Mouse (Mus musculus): ENCODE measurements around the gene Mroh2a. TPM values are rescaled to one million over a fixed set of nuclear protein-coding genes. Genes with fewer than 3 reads are reported as not detected.

Gene Mroh2a
- polyA plus RNA-seq, 1 experiment, result 0.42 TPM

- H3K36me3 ChIP-seq (ENCODE audit: control insufficient read depth, insufficient read depth, low read length), result no peaks in the 10 kb centered on the region
- TF ChIP-seq POLR2A (IDR thresholded peaks at IDR 0.05; ENCODE audit: low read depth, low read length) (no peak), CTCF (IDR thresholded peaks at IDR 0.05; ENCODE audit: extremely low read depth, insufficient read depth, insufficient read length, insufficient replicate concordance) (no peak)
- no peak overlapping the region for H3K27ac ChIP-seq (ENCODE audit: insufficient read depth, low read length)
- H3K27me3 ChIP-seq (ENCODE audit: control insufficient read depth, insufficient read depth, low read length), result no peaks in the 10 kb centered on the region
- DNase-seq (ENCODE audit: low read depth in 1 of 2, low spot score in 2 of 2), result no peak
- WGBS, result 69% methylated on average over 9 of the region's 9 CpGs
- no peaks in the 10 kb centered on the region for H3K4me1 ChIP-seq (ENCODE audit: control insufficient read depth, insufficient read depth, insufficient read length)
- no peak overlapping the region for H3K4me3 ChIP-seq (ENCODE audit: extremely low read depth, insufficient read depth, insufficient read length)
Measured at GRCm38 (mm10) chr1:88301121-88302014, 74.6 kb downstream of the Mroh2a start.

DNA sequence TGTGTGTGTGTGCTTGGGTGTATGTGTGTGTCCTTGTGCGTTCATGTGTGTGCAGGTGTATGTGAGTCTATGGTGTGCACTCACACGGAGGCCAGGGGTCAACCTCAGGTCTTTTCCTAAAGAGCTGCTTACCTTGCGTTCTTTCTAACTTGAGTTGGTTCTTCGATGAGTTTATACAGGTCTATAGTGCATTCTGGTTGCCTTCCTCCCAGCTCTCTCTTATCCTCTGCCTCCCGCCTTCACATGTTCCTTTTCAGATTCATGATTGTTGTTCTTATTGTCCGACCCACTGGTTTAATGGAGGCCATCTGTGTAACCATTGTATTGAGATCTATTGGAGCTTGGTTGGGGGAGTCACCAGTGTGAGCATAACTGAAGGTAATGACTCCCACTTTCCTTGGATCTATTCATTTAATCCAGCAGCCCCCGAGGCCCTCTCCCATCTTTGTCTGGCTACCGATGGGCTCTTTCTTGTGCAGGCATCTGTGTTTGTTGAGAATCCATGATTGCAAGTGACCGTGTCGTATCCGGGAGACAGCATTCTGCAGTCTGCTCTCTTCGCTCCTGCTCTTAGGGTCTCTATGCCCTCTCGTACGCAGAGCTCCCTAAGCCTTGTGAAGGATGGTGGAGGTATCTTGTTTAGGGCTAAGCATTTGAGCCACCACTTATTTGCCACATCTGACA, 75.4 kb downstream of the Mroh2a start:
- DNase-seq (ENCODE audit: low read depth in 1 of 2, low spot score in 2 of 2), result no peak
- Histone ChIP-seq H3K4me3 (ENCODE audit: extremely low read depth, insufficient read depth, insufficient read length) (no peak overlapping the region), H3K4me1 (ENCODE audit: control insufficient read depth, insufficient read depth, insufficient read length) (no peaks in the 10 kb centered on the region), H3K27ac (ENCODE audit: insufficient read depth, low read length) (no peak overlapping the region), H3K27me3 (ENCODE audit: control insufficient read depth, insufficient read depth, low read length) (no peaks in the 10 kb centered on the region), H3K36me3 (ENCODE audit: control insufficient read depth, insufficient read depth, low read length) (no peaks in the 10 kb centered on the region)
- TF ChIP-seq CTCF (IDR thresholded peaks at IDR 0.05; ENCODE audit: extremely low read depth, insufficient read depth, insufficient read length, insufficient replicate concordance) (no peak), POLR2A (IDR thresholded peaks at IDR 0.05; ENCODE audit: low read depth, low read length) (no peak)
- 65% methylated on average over 14 of the region's 14 CpGs for WGBS

- 66% methylated on average over 6 of the region's 6 CpGs for WGBS
- no peak for TF ChIP-seq POLR2A (IDR thresholded peaks at IDR 0.05; ENCODE audit: low read depth, low read length)
- no peak for TF ChIP-seq CTCF (IDR thresholded peaks at IDR 0.05; ENCODE audit: extremely low read depth, insufficient read depth, insufficient read length, insufficient replicate concordance)
- no peaks in the 10 kb centered on the region for H3K27me3 ChIP-seq (ENCODE audit: control insufficient read depth, insufficient read depth, low read length)
- no peaks in the 10 kb centered on the region for H3K36me3 ChIP-seq (ENCODE audit: control insufficient read depth, insufficient read depth, low read length)
- no peaks in the 10 kb centered on the region for H3K4me1 ChIP-seq (ENCODE audit: control insufficient read depth, insufficient read depth, insufficient read length)
- no peak for DNase-seq (ENCODE audit: low read depth in 1 of 2, low spot score in 2 of 2)
- no peak overlapping the region for H3K4me3 ChIP-seq (ENCODE audit: extremely low read depth, insufficient read depth, insufficient read length)
- no peak overlapping the region for H3K27ac ChIP-seq (ENCODE audit: insufficient read depth, low read length)
Measured at GRCm38 (mm10) chr1:88303762-88304161, 77.0 kb downstream of the Mroh2a start.

DNA sequence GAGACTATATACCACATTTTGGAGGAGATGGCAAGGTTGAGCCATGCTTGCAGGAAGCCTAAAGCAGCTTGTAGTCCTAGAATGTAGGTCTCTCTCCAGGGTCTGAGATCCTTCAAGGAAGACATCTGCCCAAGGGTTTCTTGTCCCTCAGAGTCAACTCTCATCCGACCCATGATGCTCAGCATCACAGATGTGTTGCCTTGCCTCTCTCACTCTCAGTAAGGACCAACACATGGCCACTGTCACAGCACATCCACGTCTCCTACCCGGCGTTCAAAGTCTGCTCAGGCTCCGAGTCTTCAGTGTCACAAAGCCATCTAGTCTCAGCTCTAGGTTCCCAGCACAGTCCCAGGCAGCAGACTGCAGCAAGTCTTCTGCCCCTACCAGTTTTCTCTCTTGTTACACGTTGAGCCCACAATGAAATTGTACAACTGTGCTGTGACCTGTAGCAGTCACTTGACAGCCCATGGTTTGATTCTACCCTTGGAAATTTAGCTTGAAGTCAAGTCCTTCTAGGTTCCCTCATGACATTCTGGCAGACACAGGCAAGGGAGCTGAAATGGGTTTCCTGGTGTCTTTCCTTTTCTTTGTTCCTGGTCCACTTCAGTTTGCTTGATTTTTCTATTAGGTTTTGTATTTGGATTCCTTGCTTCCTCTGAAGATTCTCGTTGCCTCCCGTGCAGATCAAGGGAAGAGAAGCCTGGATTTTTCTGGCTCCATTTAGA, 77.6 kb downstream of the Mroh2a start:
- no peak overlapping the region for H3K4me3 ChIP-seq (ENCODE audit: extremely low read depth, insufficient read depth, insufficient read length)
- H3K4me1 ChIP-seq (ENCODE audit: control insufficient read depth, insufficient read depth, insufficient read length), result no peaks in the 10 kb centered on the region
- H3K27me3 ChIP-seq (ENCODE audit: control insufficient read depth, insufficient read depth, low read length), result no peaks in the 10 kb centered on the region
- DNase-seq (ENCODE audit: low read depth in 1 of 2, low spot score in 2 of 2), result no peak
- WGBS, result 59% methylated on average over 8 of the region's 8 CpGs
- no peak overlapping the region for H3K27ac ChIP-seq (ENCODE audit: insufficient read depth, low read length)
- no peaks in the 10 kb centered on the region for H3K36me3 ChIP-seq (ENCODE audit: control insufficient read depth, insufficient read depth, low read length)
- TF ChIP-seq POLR2A (IDR thresholded peaks at IDR 0.05; ENCODE audit: low read depth, low read length) (no peak), CTCF (IDR thresholded peaks at IDR 0.05; ENCODE audit: extremely low read depth, insufficient read depth, insufficient read length, insufficient replicate concordance) (no peak)

- WGBS, result 42% methylated on average over 6 of the region's 6 CpGs
- Histone ChIP-seq H3K27ac (ENCODE audit: insufficient read depth, low read length) (no peak overlapping the region), H3K36me3 (ENCODE audit: control insufficient read depth, insufficient read depth, low read length) (no peaks in the 10 kb centered on the region), H3K4me1 (ENCODE audit: control insufficient read depth, insufficient read depth, insufficient read length) (no peaks in the 10 kb centered on the region), H3K27me3 (ENCODE audit: control insufficient read depth, insufficient read depth, low read length) (no peaks in the 10 kb centered on the region), H3K4me3 (ENCODE audit: extremely low read depth, insufficient read depth, insufficient read length) (no peak overlapping the region)
- DNase-seq (ENCODE audit: low read depth in 1 of 2, low spot score in 2 of 2), result no peak
- TF ChIP-seq POLR2A (IDR thresholded peaks at IDR 0.05; ENCODE audit: low read depth, low read length) (no peak), CTCF (IDR thresholded peaks at IDR 0.05; ENCODE audit: extremely low read depth, insufficient read depth, insufficient read length, insufficient replicate concordance) (no peak)
Measured at GRCm38 (mm10) chr1:88305018-88305795, 78.4 kb downstream of the Mroh2a start.

DNA sequence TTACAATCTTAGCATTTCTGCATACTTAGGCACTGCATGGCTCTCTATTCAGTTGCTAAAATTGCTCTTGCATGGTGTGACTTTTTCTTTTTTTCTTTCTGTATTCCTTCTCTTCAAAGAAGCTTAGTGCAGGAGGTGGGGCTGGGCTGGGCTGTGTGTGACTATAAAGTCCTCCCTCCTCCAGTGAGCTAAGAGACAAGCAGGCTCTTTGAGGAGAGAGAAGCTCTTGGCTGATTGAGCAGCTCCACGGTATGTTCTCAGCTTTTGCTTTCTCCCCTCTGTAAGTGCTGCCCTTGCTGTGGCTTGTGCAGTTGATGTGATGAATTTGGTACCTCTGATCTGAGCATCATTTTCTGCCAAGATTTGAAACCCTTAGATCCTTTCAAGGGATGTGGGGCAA, 79.8 kb downstream of the Mroh2a start:
- Histone ChIP-seq H3K4me1 (ENCODE audit: control insufficient read depth, insufficient read depth, insufficient read length) (no peaks in the 10 kb centered on the region), H3K27me3 (ENCODE audit: control insufficient read depth, insufficient read depth, low read length) (no peaks in the 10 kb centered on the region), H3K27ac (ENCODE audit: insufficient read depth, low read length) (no peak overlapping the region), H3K4me3 (ENCODE audit: extremely low read depth, insufficient read depth, insufficient read length) (no peak overlapping the region), H3K36me3 (ENCODE audit: control insufficient read depth, insufficient read depth, low read length) (no peaks in the 10 kb centered on the region)
- WGBS, result 76% methylated on average over 1 of the region's 1 CpGs
- no peak for TF ChIP-seq CTCF (IDR thresholded peaks at IDR 0.05; ENCODE audit: extremely low read depth, insufficient read depth, insufficient read length, insufficient replicate concordance)
- no peak for TF ChIP-seq POLR2A (IDR thresholded peaks at IDR 0.05; ENCODE audit: low read depth, low read length)
- DNase-seq (ENCODE audit: low read depth in 1 of 2, low spot score in 2 of 2), result no peak
